Mouse (Mus musculus): ENCODE results near the gene Hmgcr.

DNA sequence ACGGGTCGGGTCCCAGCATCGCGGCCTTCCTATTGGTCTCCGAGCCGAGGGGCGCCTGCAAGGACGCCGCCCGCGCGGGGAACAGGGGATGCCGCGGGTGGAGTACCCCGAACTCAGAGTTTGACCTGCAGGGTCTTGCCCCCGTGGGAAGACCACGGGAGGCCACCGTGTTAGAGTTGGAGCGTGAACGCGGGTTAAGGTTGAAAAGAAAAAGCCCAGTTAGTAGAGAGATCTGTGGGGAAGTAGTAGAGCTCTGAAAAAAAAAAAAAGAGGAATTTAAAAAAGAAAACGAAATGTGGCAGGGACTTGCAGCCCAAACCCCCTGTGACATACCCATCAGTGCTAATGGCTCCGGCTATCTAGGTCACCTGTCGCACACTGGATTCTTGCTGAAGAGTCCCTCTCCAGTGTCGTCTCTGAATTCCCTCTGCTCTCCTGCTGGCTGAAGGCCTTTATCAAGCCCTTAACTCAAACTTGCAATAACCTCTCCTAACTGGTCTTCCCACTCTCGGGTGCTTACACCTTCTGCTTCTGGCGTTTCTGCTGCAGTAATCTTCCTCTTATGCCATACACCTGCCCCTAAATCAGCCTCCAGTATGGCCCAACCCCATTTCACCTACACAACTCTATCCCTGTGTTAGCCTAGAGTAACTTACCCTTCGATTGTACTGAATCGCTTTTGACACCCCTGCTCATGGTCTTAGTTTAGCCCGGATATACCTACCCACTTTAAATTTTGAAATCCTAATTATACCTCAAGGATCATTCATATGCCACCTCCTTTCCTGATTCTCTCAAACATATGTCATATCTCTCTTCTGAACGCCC is 556 bp upstream of the Hmgcr start:
- no peak for TF ChIP-seq CTCF (IDR thresholded peaks at IDR 0.05; ENCODE audit: low read depth)
- TF ChIP-seq EP300 (IDR thresholded peaks at IDR 0.05; ENCODE audit: low read depth): 0 out of 2 replicates have a peak, but pooled peaks have one; percentile 4
